Mouse (Mus musculus) B cell, adult 62 days (primary cell): Measurements from ENCODE around the gene Ttc21b. TPM values are rescaled to one million over a fixed set of nuclear protein-coding genes. Genes with fewer than 3 reads are reported as not detected.

Experiments used
- total RNA-seq: library from RNA; stranded (reverse); gene quantifications from 4 replicates; pipeline ENCODE4 v1.2.4, GENCODE M21; 2023

Ttc21b gene
- 3.6 to 4.1 TPM (median 4.1 TPM) in 4 replicates for total RNA-seq

GRCm38 (mm10) chr2:66256220-66257131 lies at the start of gene Ttc21b:
Gene Ttc21b, minus strand, starts transcription at chr2:66256617.

Other genes with a start within 250 kb of the Ttc21b start
- 0.24 to 1.5 TPM (median 0.73 TPM) in 4 replicates for gene Galnt3, start 131.6 kb downstream of the Ttc21b start, total RNA-seq
- not detected in 4 replicates for gene Scn1a, start 184.2 kb upstream of the Ttc21b start, total RNA-seq